Mouse (Mus musculus) NIH3T3 (cell line): ENCODE data around the gene Jup.

Source experiments
- DNase-seq: peaks from one replicate; pipeline ENCODE4 v3.0.0-alpha.2; 2012; ENCODE audit warnings: low read depth

Jup gene

GRCm38 (mm10) chr11:100397600-100398389 lies at the start of gene Jup:
Jup (minus strand) TSS chr11:100397763.
- peak; percentile 100 for DNase-seq

- DNase-seq, result no peak
Observed at GRCm38 (mm10) chr11:100442625-100443024, 45.1 kb upstream of the Jup start.

GRCm38 (mm10) chr11:100441797-100442196 lies 44.2 kb upstream of the Jup start, which contains the start of the genes Nt5c3b and Klhl10:
Nt5c3b (minus strand) TSS chr11:100441808.
Klhl10 (plus strand) TSS chr11:100441917.
- no peak for DNase-seq

- peak; percentile 91 for DNase-seq
Observed at GRCm38 (mm10) chr11:100440691-100441522, 43.3 kb upstream of the Jup start.

GRCm38 (mm10) chr11:100437901-100438300 lies 40.3 kb upstream of the Jup start:
- DNase-seq, result no peak

GRCm38 (mm10) chr11:100435678-100436246 lies 38.2 kb upstream of the Jup start:
- no peak for DNase-seq

- DNase-seq, result no peak
Observed at GRCm38 (mm10) chr11:100432002-100432401, 34.4 kb upstream of the Jup start.

GRCm38 (mm10) chr11:100430052-100430451 lies 32.5 kb upstream of the Jup start:
- DNase-seq, result no peak

- peak; percentile 29 for DNase-seq
Observed at GRCm38 (mm10) chr11:100428612-100429199, 31.1 kb upstream of the Jup start.

GRCm38 (mm10) chr11:100426820-100427219 lies 29.3 kb upstream of the Jup start:
- no peak for DNase-seq

- peak; percentile 94 for DNase-seq
Observed at GRCm38 (mm10) chr11:100425851-100426250, 28.3 kb upstream of the Jup start.

- DNase-seq, result no peak
Observed at GRCm38 (mm10) chr11:100423836-100424235, 26.3 kb upstream of the Jup start.

GRCm38 (mm10) chr11:100421537-100421936 lies 24.0 kb upstream of the Jup start:
- no peak for DNase-seq

GRCm38 (mm10) chr11:100414914-100415822 lies 17.6 kb upstream of the Jup start, which contains the start of gene Fkbp10:
Fkbp10 (plus strand) TSS chr11:100415697.
- DNase-seq, result peak; percentile 88

- peak; percentile 95 for DNase-seq
Observed at GRCm38 (mm10) chr11:100414021-100414913, 16.7 kb upstream of the Jup start, which contains the start of gene P3h4. P3h4 (minus strand) TSS chr11:100414836.

GRCm38 (mm10) chr11:100413541-100413940 lies 16.0 kb upstream of the Jup start:
- DNase-seq, result no peak

- peak; percentile 64 for DNase-seq
Observed at GRCm38 (mm10) chr11:100411736-100412135, 14.2 kb upstream of the Jup start.

GRCm38 (mm10) chr11:100409686-100410085 lies 12.1 kb upstream of the Jup start:
- DNase-seq, result no peak

GRCm38 (mm10) chr11:100408835-100409462 lies 11.4 kb upstream of the Jup start:
- no peak for DNase-seq
